Mouse (Mus musculus) frontal cortex, postnatal 25 days (tissue): ENCODE data around the gene Nav2.

Source experiments
- DNase-seq, 2 experiments: peaks; one replicate each; pipeline ENCODE4 v3.0.0; 2022; ENCODE audit warnings: low spot score in 2 of 2

Gene Nav2

DNA sequence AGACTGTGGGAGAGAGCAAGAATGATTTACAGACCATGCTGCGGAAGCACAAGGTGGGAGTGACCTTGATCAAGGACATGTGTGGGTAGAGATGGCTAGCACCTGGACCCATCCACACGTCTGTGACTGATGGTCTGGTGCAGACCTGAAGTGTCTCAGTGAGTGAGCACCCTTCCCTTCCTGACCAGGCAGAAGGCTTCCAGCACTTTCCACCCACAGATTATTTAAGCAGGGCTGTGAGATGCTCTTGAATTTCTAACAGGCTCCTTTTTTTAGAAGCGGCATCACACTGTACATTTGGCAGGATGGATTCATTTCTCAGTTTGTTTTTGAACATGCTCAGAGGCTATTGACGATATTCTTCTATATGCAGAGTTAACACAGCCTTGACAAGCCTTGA is 369.2 kb downstream of the Nav2 start:
- DNase-seq = no peak

DNA sequence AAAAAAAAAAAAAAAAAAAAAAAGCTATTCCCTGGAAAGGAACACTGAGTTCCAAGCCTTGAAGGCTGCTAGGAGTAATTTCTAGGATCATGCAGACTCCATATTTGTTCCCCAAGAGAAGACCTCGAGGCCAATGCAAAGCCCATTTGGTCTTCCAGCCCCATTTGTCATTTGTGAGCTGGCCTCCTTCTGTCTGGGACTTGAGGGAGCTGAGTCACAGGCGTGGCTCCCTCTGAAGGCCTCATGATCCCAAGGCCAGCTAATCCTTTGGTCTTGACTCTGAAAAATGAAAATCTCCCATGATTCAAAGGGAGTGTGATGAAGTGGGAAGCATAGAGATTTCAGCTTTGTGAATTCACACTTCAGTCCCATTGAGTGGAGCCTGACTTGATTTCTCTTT is 370.0 kb downstream of the Nav2 start:
- DNase-seq = no peak

DNA sequence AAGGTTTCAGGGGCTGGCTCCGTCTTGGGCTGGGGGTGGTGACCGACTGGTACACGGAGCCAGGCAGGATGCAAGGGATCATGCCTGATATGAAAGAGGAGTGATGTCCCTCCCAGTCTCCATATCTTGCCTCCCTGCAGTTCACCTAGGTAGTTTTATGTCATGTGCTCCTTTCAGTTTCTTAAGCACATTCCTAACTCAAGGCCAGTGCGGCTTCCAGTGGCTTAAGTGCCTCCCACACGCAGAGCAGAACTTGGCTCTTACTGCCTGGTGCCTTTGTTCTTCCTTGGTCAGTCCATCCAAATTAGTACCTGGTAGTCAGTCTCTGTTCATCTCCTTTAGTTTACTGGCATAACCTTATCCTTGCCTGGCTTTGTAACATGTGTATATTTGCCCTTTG is 371.9 kb downstream of the Nav2 start:
- DNase-seq = no peak

DNA sequence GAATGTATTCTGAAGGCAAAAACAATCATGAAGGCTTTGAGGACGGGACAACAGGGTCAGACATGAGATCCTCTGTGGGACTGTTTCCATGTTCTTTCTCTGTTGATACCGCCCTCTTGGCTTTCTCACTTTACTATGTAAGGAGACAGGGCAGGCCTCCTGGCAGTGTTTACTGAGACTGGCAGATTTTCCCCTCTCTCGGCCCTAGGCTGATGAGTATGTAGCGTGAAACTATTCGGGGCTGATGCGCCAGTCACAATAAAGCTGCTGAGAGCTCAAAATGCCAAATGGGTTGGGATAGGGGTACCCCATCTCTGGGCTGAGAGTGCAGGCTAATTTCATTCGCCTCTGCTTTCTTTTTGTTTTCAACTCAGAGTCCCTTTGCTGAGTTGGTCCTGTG is 373.9 kb downstream of the Nav2 start:
- no peak for DNase-seq

DNA sequence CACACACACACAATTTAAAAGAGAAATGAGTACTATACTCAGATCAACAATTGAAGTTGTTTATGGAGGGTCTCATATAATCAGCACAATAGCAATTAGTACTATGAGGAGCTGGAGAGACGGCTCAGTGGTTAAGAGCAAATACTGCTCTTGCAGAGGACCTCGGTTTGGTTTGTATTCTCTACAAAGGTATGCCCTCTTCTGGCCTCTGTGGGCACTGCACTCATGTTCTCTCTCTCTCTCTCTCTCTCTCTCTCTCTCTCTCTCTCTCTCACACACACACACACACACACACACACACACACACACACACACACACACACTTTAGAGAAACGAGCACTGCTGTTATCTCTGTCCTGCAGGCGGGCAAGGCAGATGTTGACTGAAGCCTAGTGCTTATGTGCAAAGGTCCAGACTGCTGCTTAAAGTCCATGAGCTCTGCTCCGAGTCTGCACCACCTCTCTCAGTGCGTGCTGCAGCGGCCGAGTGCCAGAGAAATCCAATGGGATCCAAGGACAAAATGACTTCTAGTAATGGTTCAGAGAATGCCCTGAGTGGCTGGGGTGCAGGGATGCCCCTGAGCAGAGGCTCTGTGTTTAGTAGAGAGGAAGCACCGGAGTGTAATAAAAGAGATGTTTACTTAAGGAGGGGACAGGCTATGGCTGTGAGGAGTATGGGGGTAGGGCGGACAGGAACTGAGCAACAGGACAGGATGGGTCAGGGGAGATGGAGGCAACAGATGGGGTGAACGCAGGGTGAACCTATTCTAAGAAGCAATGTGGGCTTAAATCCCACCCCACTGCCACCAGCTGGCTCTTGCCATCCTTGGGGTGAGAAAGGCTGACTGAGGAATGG is 375.2 kb downstream of the Nav2 start:
- no peak for DNase-seq

DNA sequence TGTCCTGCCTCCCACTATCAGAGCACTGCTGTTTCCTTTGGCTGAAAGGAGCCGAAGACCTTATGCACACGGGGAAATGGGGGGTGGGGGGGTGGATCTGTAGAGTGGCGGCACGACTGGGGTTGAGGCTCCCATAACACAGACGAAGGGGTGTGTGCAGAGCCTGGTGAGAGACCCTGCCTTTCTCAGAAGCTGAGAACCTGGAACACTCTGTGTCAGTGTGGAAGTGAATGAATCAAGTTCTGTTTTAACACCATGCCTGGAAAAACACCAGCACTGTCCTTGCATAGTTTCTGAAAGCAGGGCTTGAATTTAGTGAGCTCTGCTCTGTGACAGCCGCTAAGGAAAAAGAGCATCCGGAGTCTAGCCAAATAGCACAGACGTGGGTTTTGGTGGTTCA is 379.7 kb downstream of the Nav2 start:
- no peak for DNase-seq

DNA sequence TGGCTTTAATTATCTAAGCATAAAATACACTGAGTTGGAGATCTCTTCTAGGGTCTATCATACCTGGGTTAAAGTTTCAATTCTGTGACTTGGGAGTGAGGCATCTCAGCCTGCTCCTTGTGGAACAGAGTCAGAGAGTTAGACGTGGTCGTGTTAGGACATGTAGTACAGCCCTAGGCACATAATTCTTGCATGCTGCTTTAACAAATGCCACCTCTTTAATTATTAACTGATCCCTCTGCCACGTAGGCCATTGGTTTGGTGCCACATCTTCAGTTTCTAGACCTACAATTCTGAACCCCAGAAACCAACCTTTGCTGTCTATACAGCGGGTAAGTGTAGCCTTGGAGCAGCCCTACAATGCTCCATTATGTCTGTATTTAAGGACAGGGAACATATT is 381.8 kb downstream of the Nav2 start:
- no peak for DNase-seq

DNA sequence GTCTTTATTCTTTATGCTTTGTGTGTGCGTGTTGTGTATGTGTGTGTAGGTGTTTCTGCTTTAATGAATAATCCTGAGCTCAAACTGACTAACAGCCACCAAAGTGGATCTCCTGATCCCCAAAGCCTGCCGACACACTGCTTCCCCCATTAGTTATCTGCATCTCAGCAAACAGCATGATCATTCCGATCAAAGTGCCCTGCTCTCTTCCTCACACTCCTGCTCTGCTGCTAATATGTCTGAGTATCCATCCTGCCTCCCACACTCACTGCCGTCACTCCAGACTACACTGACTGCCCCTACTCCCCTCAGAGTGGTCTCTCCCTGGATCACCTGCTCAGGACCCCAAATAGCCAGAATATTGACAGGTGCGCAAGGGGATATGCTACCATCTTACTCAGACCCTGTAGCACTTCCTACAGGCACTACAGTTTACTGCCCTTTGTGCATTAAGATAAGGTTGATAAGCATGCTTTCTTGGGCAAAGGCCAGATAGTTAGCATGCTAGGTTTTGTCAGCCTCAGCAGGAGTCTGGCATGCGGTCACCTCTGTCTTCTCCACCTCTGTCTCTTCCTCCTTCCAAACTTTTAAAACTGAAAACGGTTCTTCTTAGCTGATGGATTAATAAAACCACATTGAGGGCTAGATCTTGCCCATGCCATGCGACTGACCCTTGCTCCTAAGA is 382.8 kb downstream of the Nav2 start:
- no peak for DNase-seq

DNA sequence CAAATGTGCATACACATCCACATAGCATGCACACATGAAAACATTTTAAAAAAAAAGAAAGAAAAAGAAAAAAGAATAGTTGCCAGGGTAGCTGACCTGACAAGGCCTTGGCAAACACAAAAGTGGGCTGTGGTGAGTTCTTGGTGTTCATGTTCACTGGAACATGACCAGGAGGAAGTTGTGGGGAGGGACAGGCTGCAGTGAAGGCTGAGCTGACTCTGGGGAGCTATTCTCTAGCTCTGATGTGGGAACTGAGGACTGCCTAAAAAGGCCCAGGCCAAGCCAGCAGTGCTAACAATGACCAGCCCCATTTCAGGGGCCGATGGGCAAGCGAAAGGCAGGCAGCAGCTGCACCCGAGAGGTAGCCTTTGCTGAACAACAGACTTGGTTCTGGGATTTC is 388.6 kb downstream of the Nav2 start:
- no peak for DNase-seq

DNA sequence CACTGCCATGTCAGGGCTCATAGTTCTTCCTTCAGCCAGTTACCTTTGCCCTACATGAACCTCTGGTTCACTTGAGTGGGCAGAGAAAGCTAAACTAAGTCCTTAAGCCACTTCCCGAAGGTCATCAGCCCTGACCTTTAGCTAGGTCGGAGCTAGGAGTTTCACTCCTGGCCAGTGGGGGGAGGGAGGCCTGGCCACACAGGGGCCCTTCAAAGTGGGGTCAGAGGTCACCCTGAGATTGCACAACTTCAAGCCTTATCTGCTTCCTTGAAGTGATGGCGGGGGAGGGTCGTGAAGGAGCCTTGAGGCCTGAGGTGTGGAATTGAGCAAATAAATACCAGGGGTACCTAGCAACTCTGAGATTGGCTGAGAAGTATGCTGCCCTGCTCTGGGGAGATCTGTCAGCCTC is 389.9 kb downstream of the Nav2 start:
- DNase-seq = no peak

DNA sequence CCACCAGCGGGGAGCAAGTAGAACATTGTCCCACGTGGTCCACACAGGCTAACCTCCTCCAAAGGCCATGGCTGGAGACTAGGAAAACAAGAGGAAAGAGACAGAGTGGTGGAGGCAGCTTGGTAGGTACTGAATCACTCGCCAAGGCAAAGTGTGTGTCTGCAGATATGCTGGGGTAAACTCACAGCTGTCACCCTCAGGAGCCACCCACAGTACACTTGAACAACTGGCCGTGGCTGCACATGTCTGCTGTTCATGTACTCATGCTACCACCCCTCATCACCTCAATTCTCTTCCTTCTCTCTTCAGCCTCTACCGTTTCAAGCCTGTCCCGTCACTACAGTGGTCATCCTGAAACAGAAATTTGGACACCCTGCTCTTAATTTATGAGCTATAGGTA is 393.0 kb downstream of the Nav2 start:
- DNase-seq = no peak

DNA sequence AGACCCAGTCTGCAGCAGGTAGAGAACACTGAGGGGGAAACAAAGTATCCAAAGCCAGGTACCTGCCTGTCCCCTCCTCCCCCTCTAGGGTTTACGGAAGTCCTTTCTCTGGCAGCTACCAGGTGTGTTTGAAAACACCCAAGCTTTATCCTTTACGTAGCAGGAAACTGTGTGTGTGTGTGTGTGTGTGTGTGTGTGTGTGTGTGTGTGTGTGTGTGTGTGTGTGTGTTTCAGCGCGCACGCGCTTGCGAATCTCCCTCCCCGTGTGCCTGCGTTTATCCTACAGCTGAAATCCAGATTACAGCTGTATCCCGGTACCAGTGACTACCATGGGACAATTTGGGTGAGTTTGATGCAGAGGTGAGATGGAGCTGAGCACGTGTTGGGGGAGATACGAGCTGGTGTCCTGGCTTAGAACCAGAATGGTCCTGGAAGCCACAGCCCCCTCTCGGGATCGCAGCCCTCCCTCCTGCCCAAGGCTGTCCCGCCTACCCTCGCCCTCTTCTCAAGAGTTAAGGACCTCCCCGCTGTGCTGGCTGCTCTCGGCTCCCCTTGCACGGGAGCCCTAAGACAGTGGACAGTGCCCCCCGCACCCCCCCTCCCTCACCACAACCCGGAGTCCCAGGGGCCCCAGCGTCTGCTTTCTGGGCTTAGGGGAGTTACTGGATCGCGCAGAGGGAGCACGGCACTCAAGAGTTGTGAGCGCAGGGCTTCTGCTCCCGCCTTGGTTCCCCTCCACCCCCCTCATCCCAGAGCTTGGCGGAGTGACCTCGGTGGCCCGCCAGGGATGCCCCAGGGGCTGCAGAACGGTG is 395.3 kb downstream of the Nav2 start:
- no peak for DNase-seq

DNA sequence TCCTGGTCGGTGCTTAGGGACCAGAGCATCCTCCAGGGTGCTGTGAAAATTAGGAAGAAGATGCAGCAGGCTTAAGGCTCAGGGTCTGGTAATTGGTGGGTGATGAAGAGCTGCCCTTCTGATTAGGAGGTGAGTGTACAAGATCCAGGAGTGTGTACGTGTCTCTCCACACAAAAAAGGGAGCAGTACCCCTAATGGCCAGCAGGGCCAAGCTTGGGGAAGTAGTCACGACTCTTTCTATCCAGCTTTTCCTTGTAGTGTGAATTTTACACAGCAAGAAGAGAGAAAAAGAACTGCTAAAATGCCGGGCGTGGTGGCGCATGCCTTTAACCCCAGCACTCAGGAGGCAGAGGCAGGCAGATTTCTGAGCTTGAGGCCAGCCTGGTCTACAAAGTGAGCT is 399.2 kb downstream of the Nav2 start:
- no peak for DNase-seq

DNA sequence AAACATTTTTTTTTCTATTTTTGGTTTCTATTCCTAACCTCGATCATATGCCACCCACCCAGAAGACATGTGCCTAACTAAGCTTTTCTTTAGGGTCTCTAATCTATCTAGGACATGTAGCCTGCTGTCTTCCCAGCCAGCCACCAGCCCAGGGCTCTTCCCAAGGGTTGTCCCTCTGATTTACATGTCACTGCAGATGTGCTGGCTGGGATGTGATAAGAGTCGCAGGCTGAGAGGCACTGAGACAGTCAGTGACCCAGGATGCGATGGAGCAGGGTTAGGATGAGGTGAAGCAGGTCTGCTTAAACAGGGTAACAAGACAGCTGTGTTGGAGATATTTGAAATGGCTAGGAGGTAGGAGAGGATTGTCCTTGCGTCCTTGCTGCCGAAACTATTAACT is 401.2 kb downstream of the Nav2 start:
- no peak for DNase-seq

DNA sequence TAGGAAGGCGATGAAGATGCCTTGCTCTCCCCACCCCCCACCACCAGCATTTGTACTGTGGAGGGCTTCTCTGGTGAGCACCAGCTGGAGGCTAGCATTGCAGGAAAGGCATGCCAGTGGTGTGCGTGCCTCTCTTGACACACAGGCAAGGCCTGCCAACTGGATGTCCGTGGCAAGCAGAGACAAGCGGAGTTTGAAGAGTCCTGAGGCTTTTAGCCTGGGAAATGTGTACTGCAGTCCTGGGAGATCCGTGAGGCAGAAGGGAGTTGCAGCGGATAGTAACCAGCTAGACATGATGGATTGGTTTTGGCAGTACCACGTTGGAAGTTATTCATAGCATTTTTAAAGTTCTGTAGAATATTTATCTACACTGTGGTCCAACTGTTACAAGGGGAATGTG is 405.4 kb downstream of the Nav2 start:
- DNase-seq = no peak

DNA sequence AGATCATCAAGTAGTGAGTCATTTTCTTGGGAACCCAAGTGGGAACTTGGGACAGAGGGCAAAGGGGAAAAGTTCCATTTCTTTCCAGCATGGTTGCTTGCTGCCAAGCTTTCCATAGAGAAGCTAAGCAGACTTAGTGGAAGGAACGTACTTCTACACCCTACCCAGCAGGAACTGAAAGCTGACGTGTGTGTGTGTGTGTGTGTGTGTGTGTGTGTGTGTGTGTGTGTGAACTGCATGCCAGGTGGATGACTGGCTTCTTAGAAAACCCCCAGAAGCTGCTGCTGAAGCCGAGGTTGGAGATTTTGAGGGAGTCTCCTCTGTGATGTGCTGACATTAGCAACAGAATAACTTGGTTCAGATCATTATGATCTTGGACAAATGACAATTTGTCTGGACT is 406.5 kb downstream of the Nav2 start:
- no peak for DNase-seq

DNA sequence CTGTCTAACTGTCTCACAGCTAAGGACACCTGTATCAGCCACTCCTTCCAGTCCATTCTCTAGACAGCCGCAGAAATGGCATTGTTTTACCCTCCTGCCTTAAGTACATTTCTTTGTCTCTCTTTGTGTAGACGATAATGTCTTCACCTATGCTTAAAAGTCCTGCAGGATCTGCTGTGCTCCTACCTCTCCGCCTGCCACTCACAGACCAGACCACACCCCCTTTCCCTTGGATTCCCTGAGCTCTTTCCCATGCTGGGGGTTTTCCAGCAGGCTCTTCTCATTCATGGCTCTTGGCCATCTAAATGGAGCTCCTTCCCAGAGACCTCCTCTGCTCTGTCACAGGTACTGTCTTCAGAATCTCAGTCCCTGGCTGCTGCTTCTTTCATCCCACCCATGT is 408.1 kb downstream of the Nav2 start:
- no peak for DNase-seq

DNA sequence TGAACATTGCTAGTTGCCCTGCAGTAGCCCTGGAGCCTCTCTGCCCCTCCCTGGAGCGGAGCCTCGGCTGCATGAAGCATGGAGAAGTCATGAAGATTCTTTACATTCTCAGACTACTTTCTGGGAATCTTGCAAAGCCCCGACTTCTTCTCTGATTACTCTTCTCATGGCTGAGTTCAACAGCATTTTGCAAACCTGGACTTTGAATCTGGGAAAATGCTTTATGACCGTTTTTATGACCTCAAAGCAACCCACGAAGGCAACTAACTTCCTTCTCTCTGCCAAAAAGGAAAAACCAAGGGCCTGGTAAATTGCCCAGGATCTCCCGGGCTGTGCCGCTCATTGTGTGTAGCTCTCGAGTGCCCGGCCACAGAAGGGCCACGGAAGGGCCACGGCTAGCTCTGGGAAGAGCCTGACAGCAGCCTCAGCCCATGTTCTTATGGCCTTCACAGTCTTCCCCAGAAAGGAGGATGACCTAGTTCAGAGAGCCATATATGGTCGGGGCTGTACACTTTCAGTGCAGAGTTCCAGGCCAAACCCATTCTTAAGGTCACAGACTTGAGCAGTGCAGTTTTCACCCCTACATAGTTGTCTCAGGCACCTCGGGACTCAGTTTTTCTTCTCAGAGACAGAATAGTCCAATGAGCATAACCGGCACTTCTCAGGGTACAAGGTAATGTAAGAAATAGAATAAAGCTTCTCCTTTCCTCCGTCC is 409.8 kb downstream of the Nav2 start:
- no peak for DNase-seq

DNA sequence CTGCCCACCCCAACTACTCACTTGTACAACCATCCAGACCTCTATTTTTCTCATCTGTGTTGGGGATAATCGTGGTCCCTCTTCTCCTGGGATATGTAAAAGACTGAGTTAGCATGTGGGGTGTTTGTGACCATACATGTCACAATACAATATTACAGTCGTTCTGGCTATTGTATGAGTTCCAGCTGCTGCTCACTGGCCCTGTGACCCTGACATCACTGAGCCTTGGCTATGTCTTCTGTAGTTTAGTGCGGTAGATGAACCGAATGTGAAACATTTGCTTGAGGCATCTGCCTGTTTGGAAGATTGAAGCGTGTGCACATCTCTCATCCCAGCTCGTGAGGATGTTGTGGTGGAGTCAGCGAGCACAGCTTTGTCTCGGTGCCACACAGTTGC is 410.4 kb downstream of the Nav2 start:
- DNase-seq = no peak

DNA sequence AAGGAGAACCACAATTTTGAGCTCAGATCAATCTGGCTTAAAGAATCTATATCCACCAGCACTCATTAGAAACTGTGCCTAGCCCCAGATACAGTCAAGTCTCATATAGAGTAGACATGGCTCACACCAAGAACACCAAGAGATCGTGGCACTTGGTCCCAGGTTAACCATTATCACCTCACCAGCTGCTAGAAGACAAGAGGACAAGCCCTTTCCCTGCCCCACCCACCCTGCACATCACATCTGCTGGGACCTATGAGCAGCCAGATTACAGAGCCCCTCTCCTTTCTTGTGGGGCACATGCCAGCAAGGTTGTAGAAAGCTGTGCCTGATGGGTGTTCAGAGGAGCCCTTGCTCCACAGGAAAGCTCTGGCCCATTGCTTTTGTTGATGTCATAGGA is 411.5 kb downstream of the Nav2 start:
- no peak for DNase-seq

DNA sequence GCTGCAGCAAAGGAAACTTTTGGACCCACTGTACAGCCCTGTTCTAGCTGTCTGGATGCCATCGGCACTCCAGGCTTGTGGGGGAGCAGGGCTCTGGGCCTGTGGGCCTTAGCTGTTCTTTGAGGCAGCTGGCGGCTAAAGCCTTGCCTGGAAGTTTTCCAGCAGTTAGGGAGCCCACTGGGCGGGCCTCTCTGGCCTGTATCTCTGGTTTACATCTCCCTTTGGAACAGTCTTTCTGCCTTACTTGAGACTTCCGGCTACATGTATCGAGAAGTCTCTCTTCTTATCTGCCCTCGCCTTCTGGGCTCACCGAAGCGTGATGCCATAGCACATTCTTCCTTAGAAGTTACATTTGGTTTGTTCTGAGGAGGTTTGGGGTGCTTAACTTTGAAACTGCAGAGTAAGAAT is 412.6 kb downstream of the Nav2 start:
- no peak for DNase-seq

DNA sequence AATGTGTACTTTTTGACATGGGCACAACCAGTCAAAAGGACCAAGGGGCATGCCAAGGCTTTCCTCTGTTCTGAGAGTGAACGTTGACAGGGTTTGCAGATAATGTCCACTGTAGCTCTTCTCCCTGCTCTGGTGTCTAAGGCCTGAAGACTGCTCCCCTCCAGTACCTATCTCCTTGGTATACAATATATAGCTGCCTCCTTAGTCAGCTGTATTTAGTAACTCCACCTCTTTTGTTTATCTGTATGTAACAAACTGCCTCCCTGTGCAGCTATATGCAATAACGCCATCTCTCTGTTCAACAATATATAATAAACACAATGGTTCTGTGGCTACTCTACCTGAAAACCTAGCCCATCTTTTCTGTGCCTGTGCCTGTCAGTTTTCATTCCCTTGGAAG is 413.7 kb downstream of the Nav2 start:
- DNase-seq = no peak
